Mouse (Mus musculus): ENCODE data around the gene Mtch1. TPM values are rescaled to one million over a fixed set of nuclear protein-coding genes. Genes with fewer than 3 reads are reported as not detected.

Mtch1 gene
- polyA plus RNA-seq, 1 experiment from 2014 or later = 266 TPM

GRCm38 (mm10) chr17:29388978-29389377 lies 41.2 kb upstream of the Mtch1 start:
- Histone ChIP-seq H3K27ac (ENCODE audit: low read depth, low read length) (no peak overlapping the region), H3K4me2 (no peak overlapping the region), H3K9me3 (replicated peaks; ENCODE audit: control insufficient read depth, low read length) (no peaks in the 10 kb centered on the region), H3K36me3 (ENCODE audit: control insufficient read depth, insufficient read depth, low read length) (no peaks in the 10 kb centered on the region), H3K4me1 (ENCODE audit: control insufficient read depth, insufficient read depth, low read length) (peaks cover 13% of the 10 kb centered on the region), H3K9ac (ENCODE audit: low read depth, low read length) (no peak overlapping the region), H3K4me3 (ENCODE audit: low read depth, low read length) (no peak overlapping the region), H3K27me3 (ENCODE audit: control insufficient read depth, insufficient read depth, low read length) (no peaks in the 10 kb centered on the region)
- WGBS (ENCODE audit: insufficient replicate concordance) = 79% methylated on average over 11 of the region's 11 CpGs
- ATAC-seq (replicated peaks; ENCODE audit: insufficient number of reproducible peaks, low FRiP score, low TSS enrichment) = no peak

DNA sequence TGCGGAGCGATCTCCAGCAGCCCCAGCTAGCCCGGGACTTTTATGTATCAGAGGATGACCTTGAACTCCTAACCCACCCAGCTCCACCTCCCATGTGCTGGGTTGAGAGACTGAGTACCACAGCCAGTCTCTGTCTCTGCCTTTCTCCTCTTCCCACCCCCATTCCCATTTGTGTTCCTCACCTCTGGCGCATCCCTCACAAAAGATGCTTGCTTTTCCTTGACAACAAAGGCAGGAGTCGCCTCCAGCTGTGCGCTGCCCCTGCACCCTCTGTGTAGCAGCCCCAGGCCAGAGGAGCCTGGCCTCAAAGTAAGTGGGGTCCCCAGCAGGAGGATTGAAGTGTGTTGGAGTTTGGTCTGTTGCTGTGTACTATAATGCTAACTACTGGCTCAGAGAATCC lies 38.0 kb upstream of the Mtch1 start:
- Histone ChIP-seq H3K27ac (ENCODE audit: low read depth, low read length) (no peak overlapping the region), H3K9me3 (replicated peaks; ENCODE audit: control insufficient read depth, low read length) (no peaks in the 10 kb centered on the region), H3K4me1 (ENCODE audit: control insufficient read depth, insufficient read depth, low read length) (peaks cover 6% of the 10 kb centered on the region), H3K27me3 (ENCODE audit: control insufficient read depth, insufficient read depth, low read length) (no peaks in the 10 kb centered on the region), H3K9ac (ENCODE audit: low read depth, low read length) (no peak overlapping the region), H3K4me2 (no peak overlapping the region), H3K36me3 (ENCODE audit: control insufficient read depth, insufficient read depth, low read length) (no peaks in the 10 kb centered on the region), H3K4me3 (ENCODE audit: low read depth, low read length) (no peak overlapping the region)
- 57% methylated on average over 6 of the region's 6 CpGs for WGBS (ENCODE audit: insufficient replicate concordance)
- ATAC-seq (replicated peaks; ENCODE audit: insufficient number of reproducible peaks, low FRiP score, low TSS enrichment) = no peak

- H3K27ac ChIP-seq (ENCODE audit: low read depth, low read length) = no peak overlapping the region
- H3K9me3 ChIP-seq (replicated peaks; ENCODE audit: control insufficient read depth, low read length) = no peaks in the 10 kb centered on the region
- ATAC-seq (replicated peaks; ENCODE audit: insufficient number of reproducible peaks, low FRiP score, low TSS enrichment) = 0 out of 2 replicates have a peak, but pooled peaks have one; percentile 9
- H3K27me3 ChIP-seq (ENCODE audit: control insufficient read depth, insufficient read depth, low read length) = no peaks in the 10 kb centered on the region
- H3K4me1 ChIP-seq (ENCODE audit: control insufficient read depth, insufficient read depth, low read length) = peaks cover 6% of the 10 kb centered on the region
- H3K4me2 ChIP-seq = no peak overlapping the region
- H3K4me3 ChIP-seq (ENCODE audit: low read depth, low read length) = no peak overlapping the region
- no peak overlapping the region for H3K9ac ChIP-seq (ENCODE audit: low read depth, low read length)
- no peaks in the 10 kb centered on the region for H3K36me3 ChIP-seq (ENCODE audit: control insufficient read depth, insufficient read depth, low read length)
- 37% methylated on average over 5 of the region's 5 CpGs for WGBS (ENCODE audit: insufficient replicate concordance)
These were observed 37.2 kb upstream of the Mtch1 start for GRCm38 (mm10) chr17:29384850-29385438.

GRCm38 (mm10) chr17:29383923-29384322 lies 36.2 kb upstream of the Mtch1 start:
- WGBS (ENCODE audit: insufficient replicate concordance) = 65% methylated on average over 9 of the region's 9 CpGs
- no peak overlapping the region for H3K9ac ChIP-seq (ENCODE audit: low read depth, low read length)

GRCm38 (mm10) chr17:29382417-29382816 lies 34.7 kb upstream of the Mtch1 start:
- H3K9me3 ChIP-seq (replicated peaks; ENCODE audit: control insufficient read depth, low read length) = no peaks in the 10 kb centered on the region
- no peak overlapping the region for H3K27ac ChIP-seq (ENCODE audit: low read depth, low read length)
- H3K4me3 ChIP-seq (ENCODE audit: low read depth, low read length) = no peak overlapping the region
- H3K4me1 ChIP-seq (ENCODE audit: control insufficient read depth, insufficient read depth, low read length) = peaks cover 6% of the 10 kb centered on the region
- no peaks in the 10 kb centered on the region for H3K36me3 ChIP-seq (ENCODE audit: control insufficient read depth, insufficient read depth, low read length)
- WGBS (ENCODE audit: insufficient replicate concordance) = 62% methylated on average over 11 of the region's 11 CpGs
- no peak for ATAC-seq (replicated peaks; ENCODE audit: insufficient number of reproducible peaks, low FRiP score, low TSS enrichment)
- H3K4me2 ChIP-seq = no peak overlapping the region
- H3K9ac ChIP-seq (ENCODE audit: low read depth, low read length) = no peak overlapping the region
- no peaks in the 10 kb centered on the region for H3K27me3 ChIP-seq (ENCODE audit: control insufficient read depth, insufficient read depth, low read length)

More at GRCm38 (mm10) chr17:29383923-29384322, 36.2 kb upstream of the Mtch1 start:
- H3K4me2 ChIP-seq = no peak overlapping the region
- H3K36me3 ChIP-seq (ENCODE audit: control insufficient read depth, insufficient read depth, low read length) = no peaks in the 10 kb centered on the region
- H3K27me3 ChIP-seq (ENCODE audit: control insufficient read depth, insufficient read depth, low read length) = no peaks in the 10 kb centered on the region
- no peak overlapping the region for H3K27ac ChIP-seq (ENCODE audit: low read depth, low read length)
- no peaks in the 10 kb centered on the region for H3K9me3 ChIP-seq (replicated peaks; ENCODE audit: control insufficient read depth, low read length)
- ATAC-seq (replicated peaks; ENCODE audit: insufficient number of reproducible peaks, low FRiP score, low TSS enrichment) = no peak
- H3K4me1 ChIP-seq (ENCODE audit: control insufficient read depth, insufficient read depth, low read length) = peaks cover 6% of the 10 kb centered on the region
- H3K4me3 ChIP-seq (ENCODE audit: low read depth, low read length) = no peak overlapping the region

- Histone ChIP-seq H3K9me3 (replicated peaks; ENCODE audit: control insufficient read depth, low read length) (no peaks in the 10 kb centered on the region), H3K9ac (ENCODE audit: low read depth, low read length) (no peak overlapping the region), H3K4me3 (ENCODE audit: low read depth, low read length) (no peak overlapping the region), H3K27ac (ENCODE audit: low read depth, low read length) (no peak overlapping the region), H3K36me3 (ENCODE audit: control insufficient read depth, insufficient read depth, low read length) (no peaks in the 10 kb centered on the region), H3K4me2 (no peak overlapping the region), H3K27me3 (ENCODE audit: control insufficient read depth, insufficient read depth, low read length) (no peaks in the 10 kb centered on the region), H3K4me1 (ENCODE audit: control insufficient read depth, insufficient read depth, low read length) (peaks cover 6% of the 10 kb centered on the region)
- WGBS (ENCODE audit: insufficient replicate concordance) = 15% methylated on average over 7 of the region's 7 CpGs
- ATAC-seq (replicated peaks; ENCODE audit: insufficient number of reproducible peaks, low FRiP score, low TSS enrichment) = no peak
These were observed 33.7 kb upstream of the Mtch1 start for GRCm38 (mm10) chr17:29381472-29381871.

- no peaks in the 10 kb centered on the region for H3K9me3 ChIP-seq (replicated peaks; ENCODE audit: control insufficient read depth, low read length)
- no peaks in the 10 kb centered on the region for H3K27me3 ChIP-seq (ENCODE audit: control insufficient read depth, insufficient read depth, low read length)
- no peak overlapping the region for H3K4me3 ChIP-seq (ENCODE audit: low read depth, low read length)
- no peak overlapping the region for H3K9ac ChIP-seq (ENCODE audit: low read depth, low read length)
- 66% methylated on average over 4 of the region's 4 CpGs for WGBS (ENCODE audit: insufficient replicate concordance)
- ATAC-seq (replicated peaks; ENCODE audit: insufficient number of reproducible peaks, low FRiP score, low TSS enrichment) = no peak
- peaks cover 6% of the 10 kb centered on the region for H3K4me1 ChIP-seq (ENCODE audit: control insufficient read depth, insufficient read depth, low read length)
- H3K27ac ChIP-seq (ENCODE audit: low read depth, low read length) = no peak overlapping the region
- no peaks in the 10 kb centered on the region for H3K36me3 ChIP-seq (ENCODE audit: control insufficient read depth, insufficient read depth, low read length)
- H3K4me2 ChIP-seq = no peak overlapping the region
These were observed 32.5 kb upstream of the Mtch1 start for GRCm38 (mm10) chr17:29380241-29380640.

DNA sequence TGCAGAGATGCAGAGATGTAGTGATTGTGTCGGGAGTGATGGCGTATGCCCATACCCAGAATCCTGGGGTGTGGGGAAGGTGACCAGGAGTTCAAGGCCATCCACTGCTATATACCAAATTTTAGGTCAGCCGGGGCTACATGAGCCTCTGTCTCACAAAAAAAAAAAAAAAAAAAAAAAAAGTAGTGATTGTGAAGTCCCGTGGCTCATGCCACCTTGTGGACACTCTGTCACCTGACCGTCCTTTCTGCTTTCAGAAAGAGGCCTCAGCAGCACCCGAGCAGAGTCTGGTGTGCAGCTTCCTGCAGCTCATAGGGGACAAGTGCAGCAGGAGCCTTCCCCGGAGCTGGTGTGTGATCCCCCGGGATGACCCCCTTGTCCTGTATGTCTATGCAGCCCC lies 30.3 kb upstream of the Mtch1 start:
- H3K4me3 ChIP-seq (ENCODE audit: low read depth, low read length) = no peak overlapping the region
- H3K36me3 ChIP-seq (ENCODE audit: control insufficient read depth, insufficient read depth, low read length) = no peaks in the 10 kb centered on the region
- no peak for ATAC-seq (replicated peaks; ENCODE audit: insufficient number of reproducible peaks, low FRiP score, low TSS enrichment)
- no peaks in the 10 kb centered on the region for H3K27me3 ChIP-seq (ENCODE audit: control insufficient read depth, insufficient read depth, low read length)
- 58% methylated on average over 8 of the region's 8 CpGs for WGBS (ENCODE audit: insufficient replicate concordance)
- H3K27ac ChIP-seq (ENCODE audit: low read depth, low read length) = no peak overlapping the region
- no peak overlapping the region for H3K4me2 ChIP-seq
- no peaks in the 10 kb centered on the region for H3K9me3 ChIP-seq (replicated peaks; ENCODE audit: control insufficient read depth, low read length)
- H3K4me1 ChIP-seq (ENCODE audit: control insufficient read depth, insufficient read depth, low read length) = no peaks in the 10 kb centered on the region
- H3K9ac ChIP-seq (ENCODE audit: low read depth, low read length) = no peak overlapping the region

DNA sequence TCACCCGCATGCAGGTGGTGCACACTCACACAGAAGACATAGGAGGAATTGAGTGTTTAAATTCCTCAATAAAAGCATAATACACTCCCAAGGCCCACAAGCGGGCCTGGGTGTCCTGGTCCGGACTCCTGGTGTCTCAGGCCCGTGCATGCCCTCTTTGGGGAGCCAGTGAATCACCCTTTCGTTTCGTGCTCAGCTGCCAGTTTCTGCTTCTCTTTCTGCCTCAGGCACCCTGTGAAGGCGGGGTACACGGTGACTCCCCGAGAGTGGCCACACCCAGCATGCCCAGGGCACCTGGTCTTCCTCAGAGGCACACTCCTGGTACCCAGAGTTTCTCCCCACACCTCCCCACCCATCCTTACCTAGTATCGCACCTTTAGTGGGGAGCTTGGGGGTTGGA lies 28.1 kb upstream of the Mtch1 start:
- H3K4me2 ChIP-seq = no peak overlapping the region
- H3K9me3 ChIP-seq (replicated peaks; ENCODE audit: control insufficient read depth, low read length) = no peaks in the 10 kb centered on the region
- ATAC-seq (replicated peaks; ENCODE audit: insufficient number of reproducible peaks, low FRiP score, low TSS enrichment) = no peak
- H3K9ac ChIP-seq (ENCODE audit: low read depth, low read length) = no peak overlapping the region
- WGBS (ENCODE audit: insufficient replicate concordance) = 82% methylated on average over 10 of the region's 10 CpGs
- H3K4me1 ChIP-seq (ENCODE audit: control insufficient read depth, insufficient read depth, low read length) = no peaks in the 10 kb centered on the region
- H3K36me3 ChIP-seq (ENCODE audit: control insufficient read depth, insufficient read depth, low read length) = no peaks in the 10 kb centered on the region
- H3K27me3 ChIP-seq (ENCODE audit: control insufficient read depth, insufficient read depth, low read length) = no peaks in the 10 kb centered on the region
- H3K27ac ChIP-seq (ENCODE audit: low read depth, low read length) = no peak overlapping the region
- H3K4me3 ChIP-seq (ENCODE audit: low read depth, low read length) = no peak overlapping the region
